Mouse (Mus musculus) ovary, postnatal 10 days (tissue): ENCODE data around the gene Dnm3.

Source experiments
- DNase-seq: peaks from one replicate; pipeline ENCODE4 v3.0.0; 2022; ENCODE audit warnings: low spot score

The Dnm3 gene

GRCm38 (mm10) chr1:162018601-162018977 is 459.2 kb downstream of the Dnm3 start:
- DNase-seq, result no peak

GRCm38 (mm10) chr1:162017975-162018600 is 459.7 kb downstream of the Dnm3 start:
- DNase-seq, result no peak

- DNase-seq, result no peak
Observed at GRCm38 (mm10) chr1:162016982-162017381, 460.9 kb downstream of the Dnm3 start.

- DNase-seq, result no peak
Observed at GRCm38 (mm10) chr1:162015247-162015862, 462.5 kb downstream of the Dnm3 start.

GRCm38 (mm10) chr1:162013561-162013960 is 464.3 kb downstream of the Dnm3 start:
- no peak for DNase-seq

- no peak for DNase-seq
Observed at GRCm38 (mm10) chr1:162011523-162012245, 466.1 kb downstream of the Dnm3 start.

- no peak for DNase-seq
Observed at GRCm38 (mm10) chr1:162009086-162009485, 468.7 kb downstream of the Dnm3 start.

- no peak for DNase-seq
Observed at GRCm38 (mm10) chr1:162008631-162009067, 469.2 kb downstream of the Dnm3 start.

- no peak for DNase-seq
Observed at GRCm38 (mm10) chr1:162008208-162008607, 469.6 kb downstream of the Dnm3 start.

GRCm38 (mm10) chr1:162006109-162006508 is 471.7 kb downstream of the Dnm3 start:
- no peak for DNase-seq

GRCm38 (mm10) chr1:162004821-162005770 is 472.7 kb downstream of the Dnm3 start:
- no peak for DNase-seq

- DNase-seq, result no peak
Observed at GRCm38 (mm10) chr1:162004518-162004780, 473.4 kb downstream of the Dnm3 start.

- no peak for DNase-seq
Observed at GRCm38 (mm10) chr1:162003729-162004517, 473.9 kb downstream of the Dnm3 start.

GRCm38 (mm10) chr1:162001328-162001727 is 476.5 kb downstream of the Dnm3 start:
- no peak for DNase-seq

GRCm38 (mm10) chr1:161999882-162000371 is 477.9 kb downstream of the Dnm3 start:
- DNase-seq, result no peak

GRCm38 (mm10) chr1:161999338-161999737 is 478.5 kb downstream of the Dnm3 start:
- no peak for DNase-seq

- DNase-seq, result no peak
Observed at GRCm38 (mm10) chr1:161998781-161999180, 479.1 kb downstream of the Dnm3 start.

GRCm38 (mm10) chr1:161992389-161992788 is 485.4 kb downstream of the Dnm3 start:
- DNase-seq, result no peak

- no peak for DNase-seq
Observed at GRCm38 (mm10) chr1:161991846-161992245, 486.0 kb downstream of the Dnm3 start.

GRCm38 (mm10) chr1:161990684-161991578 is 486.9 kb downstream of the Dnm3 start:
- DNase-seq, result no peak
